Mouse (Mus musculus): Measurements from ENCODE around the gene Tie1.

Gene Tie1

DNA sequence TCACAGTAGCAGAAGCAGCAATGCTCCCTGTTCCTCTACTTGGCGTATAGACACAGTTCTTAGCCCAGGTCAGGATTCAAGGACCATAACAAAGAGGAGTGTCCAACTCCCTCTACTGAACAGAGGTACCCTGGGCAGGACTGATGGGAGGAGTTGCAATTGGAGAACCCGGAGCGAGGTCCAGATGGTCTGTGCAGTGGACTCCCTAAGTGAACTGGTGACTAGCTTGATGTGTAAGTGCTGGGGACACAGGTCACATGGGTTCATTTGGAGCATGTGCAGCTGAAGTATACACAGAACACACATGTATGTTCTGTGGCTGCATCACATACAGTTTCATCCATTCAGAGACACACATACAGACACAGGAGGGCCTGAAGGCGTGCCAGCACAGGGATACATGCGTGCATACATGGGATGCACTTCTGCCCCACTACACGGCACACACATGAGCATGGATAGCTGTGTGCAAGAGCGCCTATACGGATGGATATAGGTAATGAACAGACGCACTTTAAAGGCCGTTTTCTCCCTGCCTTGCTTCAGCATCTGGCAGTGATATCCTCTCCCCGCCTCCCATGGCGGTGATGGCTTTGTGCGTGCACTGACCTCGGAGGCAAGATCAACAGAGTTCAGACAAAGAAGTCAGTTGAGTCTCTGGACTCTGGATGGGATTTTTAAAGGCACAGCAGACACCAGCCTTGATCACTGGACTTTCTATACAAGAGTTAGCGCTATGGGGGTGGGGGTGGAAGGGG lies 12.9 kb downstream of the Tie1 start:
- DNase-seq (ENCODE audit: low read depth): no peak

DNA sequence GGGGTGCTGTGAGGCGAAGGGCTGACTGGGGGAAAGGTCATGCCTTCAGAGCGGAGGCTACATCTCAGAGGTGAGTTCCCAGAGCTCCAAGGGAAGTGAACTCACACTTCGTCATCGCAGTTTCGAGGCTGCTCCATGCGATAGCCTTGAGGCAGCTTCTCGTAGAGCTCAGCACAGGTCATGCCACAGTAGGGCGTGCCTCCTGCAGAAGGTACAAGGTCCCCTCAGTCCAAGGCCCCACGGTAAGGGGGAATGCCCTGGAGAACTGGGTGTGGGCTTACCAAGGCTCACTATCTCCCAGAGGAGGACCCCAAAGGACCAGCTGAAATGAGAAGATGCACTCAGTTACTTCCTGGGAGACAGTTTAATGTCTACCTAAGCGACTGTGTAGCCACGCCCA lies 17.2 kb downstream of the Tie1 start:
- no peak for DNase-seq (ENCODE audit: low read depth)

DNA sequence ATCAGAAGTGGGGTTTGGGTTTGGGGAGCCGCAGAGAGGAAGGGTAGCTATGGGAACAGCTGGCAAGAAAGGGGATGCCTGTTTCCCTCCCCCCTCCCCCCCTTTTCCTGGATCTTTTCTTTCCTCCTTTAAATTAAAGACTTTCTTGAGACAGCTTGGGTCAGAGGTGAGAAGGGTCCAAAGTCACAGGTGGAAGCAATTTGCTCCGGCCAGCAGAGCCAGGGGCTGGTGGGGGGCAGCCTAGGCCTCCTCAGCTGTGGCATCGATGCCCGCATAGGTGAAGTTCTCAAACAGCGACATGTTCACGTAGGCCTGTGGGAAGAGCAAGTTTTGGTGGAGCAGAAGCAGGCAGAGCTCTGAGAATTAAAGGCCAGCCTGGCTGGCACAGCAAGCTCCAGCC lies 18.6 kb downstream of the Tie1 start:
- no peak for DNase-seq (ENCODE audit: low read depth)

DNA sequence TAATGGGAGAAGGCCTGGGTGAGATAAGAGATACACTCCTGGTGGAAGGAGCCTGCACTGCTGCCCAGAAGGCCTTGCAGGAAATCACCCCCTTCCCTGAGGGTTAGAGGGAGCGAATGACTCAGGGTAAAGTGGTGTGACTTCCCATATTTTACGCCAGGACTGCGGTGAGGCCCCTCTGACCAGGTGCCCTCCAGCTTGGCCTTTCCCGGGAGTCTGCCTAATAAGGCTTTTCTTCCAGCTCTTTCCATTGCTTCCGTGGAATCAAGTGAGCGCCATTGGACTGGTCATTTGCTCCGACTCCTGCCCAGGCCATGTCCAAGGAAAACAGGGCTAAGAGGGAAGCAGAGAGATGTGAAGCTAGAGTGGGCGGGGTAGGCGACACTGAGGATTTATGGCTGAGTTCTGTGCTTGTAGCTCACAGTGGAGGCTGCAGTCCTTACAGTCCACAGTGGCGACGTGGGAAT lies 24.1 kb downstream of the Tie1 start:
- DNase-seq (ENCODE audit: low read depth): peak; percentile 62

DNA sequence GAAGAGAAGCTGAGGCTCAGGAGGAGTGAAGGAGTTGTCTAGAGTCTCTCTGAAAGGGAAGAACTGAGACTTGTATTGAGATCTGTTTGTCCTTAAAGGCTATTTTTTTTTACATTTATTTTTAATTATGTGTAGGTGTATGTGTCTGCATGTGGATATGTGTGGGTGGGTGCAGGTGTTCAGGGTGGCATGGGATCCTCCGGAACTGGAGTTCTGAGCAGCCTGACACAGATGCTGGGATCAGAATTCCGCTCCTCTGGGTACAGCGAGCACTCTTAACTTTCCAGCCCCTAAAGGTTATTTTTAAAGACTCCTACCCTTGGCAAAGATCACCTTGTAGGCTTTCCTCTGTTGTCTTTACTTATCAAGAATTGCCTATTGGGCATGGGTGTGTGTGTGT lies 24.9 kb downstream of the Tie1 start:
- DNase-seq (ENCODE audit: low read depth): no peak

DNA sequence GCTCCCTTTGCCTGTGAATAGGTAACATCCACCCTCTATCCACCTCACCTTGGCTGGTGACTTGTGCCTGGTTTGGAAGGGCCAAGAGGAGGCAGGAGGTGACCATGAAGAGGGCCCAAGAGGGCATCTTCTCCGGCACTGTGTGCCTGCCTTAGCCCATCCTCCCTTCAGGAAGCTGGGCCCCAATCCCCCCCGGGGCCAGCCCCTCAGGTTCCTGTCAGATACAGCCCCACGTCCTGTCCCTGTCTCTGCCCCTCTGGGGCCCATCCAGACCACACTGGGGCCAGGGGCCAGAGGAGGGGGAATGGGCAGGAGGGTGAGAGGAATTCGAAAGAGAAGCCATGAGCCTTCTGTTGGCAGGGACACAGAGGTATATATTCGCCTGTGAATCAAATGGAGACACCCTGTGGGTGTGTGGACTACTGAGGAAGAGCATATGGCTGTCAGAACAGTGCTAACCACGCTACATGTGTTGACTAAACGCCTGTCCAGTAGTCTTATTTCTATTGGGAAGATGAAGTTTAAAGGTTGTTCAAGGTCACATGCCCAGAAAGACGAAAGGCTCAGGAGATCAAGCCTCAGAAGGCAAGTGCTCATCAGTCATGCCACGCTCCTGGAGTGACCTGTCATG lies 32.4 kb downstream of the Tie1 start, which contains the start of gene Mpl:
TSS of gene Mpl (minus strand) at position 169 of the 631 bp plus-strand sequence.
- DNase-seq (ENCODE audit: low read depth): no peak

DNA sequence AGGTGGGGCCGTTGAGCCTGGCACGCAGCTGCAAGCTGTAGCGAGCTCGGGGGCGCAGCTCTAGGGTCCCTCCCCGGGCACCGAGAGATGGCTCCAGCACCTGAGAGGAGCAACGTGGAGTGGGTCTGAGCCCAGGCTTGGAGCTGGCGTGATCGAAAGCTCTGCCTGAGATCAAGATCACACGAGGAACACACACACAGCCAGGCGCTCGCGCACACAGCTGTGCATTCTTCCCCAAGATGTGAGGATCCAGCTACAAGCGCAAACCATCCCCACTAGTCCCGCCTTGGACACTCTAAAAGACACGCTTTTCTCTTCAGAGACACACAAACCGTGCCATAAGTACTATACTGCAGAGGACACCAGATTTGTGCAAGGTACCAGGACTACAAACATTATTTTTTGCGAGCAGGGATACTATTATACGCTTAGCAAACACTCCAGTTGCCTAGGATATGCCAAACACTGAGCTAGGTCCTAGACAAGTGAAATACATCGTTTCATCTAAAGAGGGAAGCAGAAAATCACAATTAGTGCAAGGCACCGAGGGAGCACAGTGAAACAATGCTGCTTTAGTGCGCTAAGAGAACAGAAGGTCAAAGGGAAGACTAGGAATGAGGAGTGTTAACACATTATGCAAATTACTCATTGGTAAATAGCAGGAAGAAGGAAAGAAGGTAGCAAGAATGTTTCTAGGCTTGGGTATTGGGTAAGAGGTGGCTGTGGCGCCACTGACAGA lies 43.3 kb downstream of the Tie1 start:
- DNase-seq (ENCODE audit: low read depth): no peak

DNA sequence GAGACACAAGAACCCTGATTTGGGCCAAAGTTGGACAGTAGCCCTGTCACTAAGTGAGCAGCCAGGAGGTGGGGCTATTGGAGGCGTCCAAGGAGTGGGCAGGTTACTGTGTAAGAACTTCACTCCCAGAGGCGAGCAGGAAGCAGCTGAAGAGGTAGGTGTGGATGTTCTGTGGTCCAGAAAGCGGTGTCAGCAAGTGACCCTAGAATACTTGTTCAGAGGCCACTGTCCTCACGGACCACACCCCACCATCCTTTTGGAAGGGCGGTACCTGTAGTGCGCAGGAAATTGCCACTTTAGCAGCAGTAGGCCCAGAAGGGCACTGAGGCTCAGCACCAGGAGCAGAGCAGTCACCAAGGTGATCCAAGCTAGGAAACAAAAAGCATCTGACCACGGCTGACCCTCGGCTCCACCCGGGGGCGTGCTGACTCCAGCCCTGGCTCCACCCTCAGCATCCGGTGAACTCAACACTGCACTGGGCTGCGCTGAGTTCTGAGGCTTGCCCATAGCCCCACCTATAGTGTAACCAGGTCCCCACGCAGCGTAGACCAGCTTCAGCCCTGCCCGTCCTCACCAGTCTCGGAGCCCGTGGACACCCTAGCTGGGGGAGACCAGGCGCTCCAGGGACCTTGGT lies 44.0 kb downstream of the Tie1 start:
- peak; percentile 27 for DNase-seq (ENCODE audit: low read depth)

DNA sequence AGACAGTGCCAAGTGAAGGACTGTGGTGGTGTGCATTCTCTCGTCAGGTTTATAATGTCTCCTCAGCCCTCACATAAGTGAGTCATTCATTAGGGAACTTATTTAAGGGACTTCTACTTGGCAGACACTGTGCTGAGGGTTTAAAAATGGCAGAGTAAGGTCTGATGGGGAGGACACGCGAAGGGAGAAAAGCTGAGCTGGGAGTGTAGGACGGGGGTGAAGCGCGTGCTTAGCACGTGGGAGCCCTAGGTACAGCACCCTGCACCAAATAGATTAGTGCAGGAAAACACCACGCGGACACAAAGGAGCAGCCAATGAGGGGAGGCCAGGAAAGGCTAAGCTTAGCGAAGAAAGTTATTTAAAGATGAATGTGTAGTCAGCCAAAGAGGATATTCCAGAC lies 44.8 kb downstream of the Tie1 start:
- peak; percentile 15 for DNase-seq (ENCODE audit: low read depth)

DNA sequence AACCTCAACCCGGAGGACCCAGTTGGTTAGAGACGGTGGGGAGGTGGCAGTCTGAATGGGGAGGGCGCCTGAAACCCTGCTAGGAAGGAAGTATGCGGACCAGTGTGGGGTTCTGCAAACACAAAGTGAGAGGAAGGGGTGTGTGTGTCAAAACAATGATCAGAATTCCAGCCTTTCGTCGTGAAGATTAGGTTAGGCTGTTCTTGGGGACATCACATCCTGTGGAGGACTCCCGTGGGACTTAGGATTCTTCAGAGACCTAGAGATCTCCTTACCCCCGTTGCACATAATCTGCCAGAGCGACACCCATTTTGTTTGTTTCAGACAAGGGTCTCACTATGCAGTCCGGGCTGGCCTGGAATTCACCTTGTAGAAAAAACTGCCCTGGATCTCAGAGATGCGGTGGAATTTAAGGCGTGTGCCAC lies 52.0 kb downstream of the Tie1 start:
- peak; percentile 46 for DNase-seq (ENCODE audit: low read depth)

DNA sequence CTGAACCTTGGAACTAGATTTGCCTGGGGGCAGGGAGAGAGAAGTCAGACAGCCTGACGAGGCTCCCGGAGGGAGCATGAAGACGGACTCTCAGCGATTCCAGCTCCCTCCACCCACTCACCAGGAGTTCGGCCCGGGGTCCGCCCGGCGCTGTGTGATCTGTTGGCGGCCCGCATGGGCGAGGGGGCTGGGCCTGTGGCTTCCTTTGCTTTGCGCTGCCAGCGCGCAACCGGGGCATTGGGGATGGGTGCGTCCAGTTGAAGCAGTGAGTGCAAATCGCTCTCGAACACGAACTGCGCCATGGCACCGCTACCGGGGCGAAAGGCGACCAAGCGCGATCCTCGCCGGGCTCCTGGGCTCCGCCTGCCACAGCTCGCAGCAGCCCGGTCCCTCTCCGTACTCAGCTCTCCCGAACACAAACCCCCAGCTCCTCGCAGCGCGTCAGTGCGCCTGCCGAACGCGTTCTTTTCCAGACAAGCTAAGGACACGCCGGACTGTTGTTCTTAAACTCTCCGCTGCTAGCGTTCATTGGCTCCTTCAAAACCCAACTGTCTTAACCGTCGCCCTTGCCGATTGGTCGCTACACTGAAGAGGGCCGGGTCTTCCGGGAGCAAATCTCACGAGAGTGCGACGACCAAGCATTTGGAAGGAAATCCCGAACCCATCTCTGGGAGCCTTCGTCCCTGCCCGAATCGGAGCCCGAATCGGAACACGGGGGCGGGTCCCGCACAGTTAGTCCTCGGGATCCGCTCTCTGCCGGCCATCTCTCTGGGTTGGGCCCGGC lies 52.8 kb downstream of the Tie1 start, which contains the start of gene Cdc20:
TSS of gene Cdc20 (minus strand) at position 533 of the 784 bp plus-strand sequence.
- DNase-seq (ENCODE audit: low read depth): peak; percentile 99

DNA sequence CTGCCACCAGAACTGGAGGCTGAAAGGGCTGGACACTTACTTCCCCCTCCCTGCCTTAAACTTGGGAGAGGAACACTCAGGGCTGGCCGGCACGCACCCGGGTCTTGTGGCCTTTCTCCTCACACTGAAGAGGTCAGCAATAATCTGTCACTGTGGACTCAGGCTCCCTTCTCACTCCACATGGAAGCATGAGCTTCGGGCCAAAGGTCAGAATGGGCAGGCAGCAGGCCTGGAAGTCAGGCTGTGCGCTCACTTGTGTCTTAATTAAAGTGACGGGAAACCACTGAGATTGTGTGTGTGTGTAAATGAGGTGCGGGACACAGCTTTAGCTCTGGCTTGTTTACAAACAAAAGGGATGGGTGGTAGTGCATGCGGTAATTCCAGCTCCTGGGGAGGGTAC lies 57.5 kb downstream of the Tie1 start:
- DNase-seq (ENCODE audit: low read depth): no peak

DNA sequence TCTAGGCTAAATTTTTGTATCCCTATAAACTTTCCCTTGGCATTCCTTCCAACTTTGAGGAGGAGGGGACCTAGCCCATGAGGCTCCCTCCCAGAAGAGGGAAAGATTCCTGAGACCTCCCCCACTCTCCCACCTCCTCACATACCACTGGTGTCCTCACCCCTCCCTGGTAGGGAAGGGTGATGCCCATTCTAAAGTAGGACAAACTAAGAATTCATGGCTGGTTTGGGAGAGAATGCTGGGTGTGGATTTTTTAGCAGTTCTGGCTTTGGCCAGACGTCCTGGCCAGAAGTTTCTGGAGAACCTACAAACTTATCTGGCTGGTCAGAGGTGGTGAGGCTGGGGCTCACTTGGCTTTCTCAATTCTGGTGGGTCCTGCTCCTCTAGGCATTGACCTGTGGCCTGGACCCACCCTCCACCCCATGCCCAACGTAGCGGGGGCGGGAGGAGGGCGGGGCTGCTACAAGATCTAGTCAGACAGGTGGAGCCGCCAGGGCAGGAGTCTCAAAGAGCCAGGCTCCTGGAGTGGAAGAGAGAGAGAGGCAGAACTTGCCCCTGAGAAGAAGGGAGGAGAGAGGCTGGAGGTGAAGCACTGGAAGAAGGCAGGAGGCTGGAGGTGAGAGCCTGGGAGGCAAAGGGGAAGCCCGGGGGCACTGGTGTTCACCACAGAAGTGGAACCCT lies 60.5 kb downstream of the Tie1 start:
- no peak for DNase-seq (ENCODE audit: low read depth)

DNA sequence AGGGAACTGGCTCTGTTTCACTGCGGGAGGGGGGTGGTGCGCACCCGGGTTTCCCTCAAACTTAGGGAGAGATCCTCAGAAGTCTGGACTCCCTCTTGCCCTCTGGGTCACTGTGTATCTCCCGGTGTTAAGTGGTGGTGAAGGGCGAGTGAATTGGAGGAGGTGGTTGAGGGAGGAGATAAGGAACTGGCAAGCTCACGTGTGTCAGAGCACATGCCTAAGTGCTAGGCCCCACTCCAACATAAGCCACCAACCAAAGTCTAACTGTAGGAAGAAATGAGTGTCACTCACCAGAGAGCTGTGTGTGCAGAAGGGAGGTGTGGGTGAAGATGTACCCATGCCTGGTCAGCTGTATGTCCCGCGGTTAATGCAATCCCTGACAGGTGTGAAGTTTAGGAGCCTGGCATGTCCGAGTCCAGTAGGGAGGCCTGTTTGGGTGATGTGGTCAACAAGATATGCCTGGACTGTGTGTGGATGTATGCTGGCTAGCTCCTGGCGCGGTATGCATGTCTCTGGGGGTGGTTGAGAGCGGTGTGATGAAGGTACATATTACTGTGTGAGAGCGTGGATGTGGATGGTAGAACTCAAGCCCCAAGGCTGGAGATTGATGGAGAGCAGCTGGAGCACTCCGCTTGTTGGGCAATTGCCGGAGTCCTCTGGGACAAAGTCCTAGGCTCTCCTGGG lies 61.2 kb downstream of the Tie1 start:
- DNase-seq (ENCODE audit: low read depth): peak; percentile 71

DNA sequence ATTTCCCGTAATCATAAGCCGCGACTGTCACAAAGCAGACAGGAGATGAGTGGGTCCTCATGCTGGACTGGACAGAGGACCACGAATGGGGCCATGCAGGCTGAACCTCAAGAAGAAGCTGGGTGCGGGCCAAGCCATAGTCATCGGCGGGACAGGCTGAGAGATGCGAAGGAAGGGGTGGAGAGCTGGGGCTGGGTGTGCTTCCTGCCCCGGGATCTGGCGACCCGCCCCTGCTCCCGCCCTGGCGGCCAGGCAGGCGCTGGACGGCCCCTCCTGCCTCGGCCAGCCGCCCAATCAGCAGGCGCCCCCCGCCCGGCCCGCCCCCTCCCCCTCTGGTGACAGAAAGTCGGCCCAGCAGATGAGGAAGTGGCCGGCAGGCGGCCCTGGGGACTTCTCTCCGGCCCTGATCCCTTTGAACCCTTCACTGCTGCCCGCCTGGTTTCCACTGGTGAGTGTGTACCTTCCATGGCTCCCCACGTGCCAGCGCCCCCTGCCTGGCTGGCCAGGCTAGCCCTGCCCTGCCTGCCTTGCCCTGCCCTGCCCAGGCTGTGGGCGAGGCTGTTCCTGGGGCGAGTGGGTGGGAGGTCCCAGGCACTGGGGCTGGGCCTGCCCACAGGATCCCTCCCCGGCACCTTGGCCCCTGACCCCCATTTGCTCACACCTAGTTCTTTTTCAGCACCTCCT lies 62.0 kb downstream of the Tie1 start, which contains the start of gene Elovl1:
TSS of gene Elovl1 (plus strand) at position 326 of the 684 bp plus-strand sequence.
- DNase-seq (ENCODE audit: low read depth): peak; percentile 97

DNA sequence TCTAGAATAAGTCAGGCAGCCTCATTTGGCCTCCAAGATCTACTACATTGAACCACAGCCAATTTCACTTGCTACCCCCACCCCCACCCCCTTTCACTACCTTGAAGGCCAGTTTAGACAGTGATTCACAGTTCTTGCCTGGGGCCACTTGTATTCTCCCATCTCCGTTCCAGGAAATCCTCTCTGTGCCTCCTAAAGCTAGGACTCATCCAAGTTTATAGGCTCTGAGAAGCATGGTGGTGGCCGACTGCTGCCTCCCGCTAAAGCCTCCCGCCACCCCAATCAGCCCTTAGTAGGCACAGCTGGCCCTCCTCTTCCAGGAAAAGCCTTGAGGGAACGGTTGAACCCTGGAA lies 62.5 kb downstream of the Tie1 start:
- DNase-seq (ENCODE audit: low read depth): peak; percentile 81

DNA sequence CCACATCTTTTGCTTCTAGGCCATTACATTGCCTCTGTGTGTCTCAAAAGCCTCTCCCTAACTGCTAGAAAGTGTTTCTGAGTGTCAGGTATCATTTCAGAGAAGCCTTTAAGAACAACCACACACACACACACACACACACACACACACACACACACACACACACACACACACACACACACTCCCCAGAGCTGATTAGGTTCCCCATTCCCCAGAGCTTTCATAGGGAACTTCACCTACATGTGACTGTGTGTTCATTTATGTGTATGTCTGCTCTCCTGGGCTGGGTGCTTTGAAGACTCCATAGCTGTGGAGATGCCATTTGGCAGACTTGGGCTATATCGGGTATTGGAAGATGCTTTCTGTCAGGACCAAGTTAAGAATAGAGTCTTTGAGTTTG lies 64.5 kb downstream of the Tie1 start:
- DNase-seq (ENCODE audit: low read depth): no peak

DNA sequence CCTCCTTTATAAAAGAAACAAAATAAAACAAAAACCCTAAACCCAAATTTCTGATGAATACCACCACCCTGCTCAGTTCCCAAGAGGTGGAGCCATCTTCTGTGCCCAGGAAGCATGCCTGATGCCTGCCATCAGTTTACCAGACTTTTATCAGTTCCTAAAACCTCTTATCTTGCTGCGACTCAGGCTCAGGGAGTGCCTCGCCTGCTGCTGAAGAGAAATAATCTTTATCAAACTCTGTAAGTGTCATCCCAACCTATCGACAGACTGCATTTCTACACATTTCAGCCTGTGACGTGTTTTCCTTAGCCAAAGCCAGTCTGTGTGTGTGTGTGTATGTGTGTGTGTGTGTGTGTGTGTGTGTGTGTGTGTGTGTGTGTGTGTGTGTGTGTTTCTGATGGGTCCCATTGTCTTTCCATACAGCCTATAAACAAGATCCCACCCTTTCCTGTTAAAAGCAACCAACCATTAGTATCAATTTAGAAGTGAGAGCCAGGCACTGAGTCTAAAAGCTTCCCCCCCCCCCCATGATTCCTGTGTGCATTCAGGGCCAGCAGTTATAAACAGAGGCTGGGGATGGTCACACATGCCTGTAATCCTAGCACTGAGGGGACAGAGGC lies 65.2 kb downstream of the Tie1 start:
- no peak for DNase-seq (ENCODE audit: low read depth)

DNA sequence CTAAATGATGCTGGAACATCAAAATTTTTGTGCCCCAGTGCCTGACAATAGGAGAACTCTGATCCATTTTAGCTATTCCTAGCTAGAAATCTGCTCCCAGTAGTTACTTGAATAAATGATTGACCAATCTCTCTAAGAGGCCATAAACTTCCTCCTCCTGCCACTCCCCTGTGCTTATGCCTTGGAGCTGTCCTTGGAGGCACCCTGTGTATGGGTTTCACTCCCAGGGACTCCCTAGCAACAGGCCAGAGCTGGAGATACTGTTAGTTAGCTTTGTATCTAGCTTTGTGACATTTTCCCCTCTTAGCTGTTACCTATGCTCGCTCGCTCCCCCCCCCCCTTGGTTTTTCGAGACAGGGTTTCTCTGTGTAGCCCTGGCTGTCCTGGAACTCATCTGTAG lies 68.5 kb downstream of the Tie1 start:
- no peak for DNase-seq (ENCODE audit: low read depth)

Data from NIH3T3 (cell line).